Mouse (Mus musculus) thymus, adult 2 months (tissue): ENCODE measurements around the gene AU040320. TPM values are rescaled to one million over a fixed set of nuclear protein-coding genes. Genes with fewer than 3 reads are reported as not detected.

Source experiments
- DNase-seq: peaks from one replicate; pipeline ENCODE4 v3.0.0; 2021
- H3K27ac ChIP-seq: fragments of 200-500 bp; 2 replicates; pipeline ENCODE4 v1.5.1; 2012; ENCODE audit warnings: low read length, control low read depth; ENCODE audit not compliant: control insufficient read depth, insufficient read depth
- H3K27me3 ChIP-seq: fragments of 200-500 bp; 2 replicates; pipeline ENCODE4 v1.6.1; 2012; ENCODE audit warnings: mild to moderate bottlenecking, low read length, moderate library complexity, mixed read lengths; ENCODE audit not compliant: control insufficient read depth, insufficient read depth
- H3K36me3 ChIP-seq: fragments of 200-500 bp; 2 replicates; pipeline ENCODE4 v1.6.1; 2012; ENCODE audit warnings: mild to moderate bottlenecking, low read length, moderate library complexity; ENCODE audit not compliant: control insufficient read depth, insufficient read depth
- H3K4me1 ChIP-seq: fragments of 200-500 bp; replicated peaks from 2 replicates; pipeline ENCODE4 v1.6.1; 2012; ENCODE audit warnings: low read length; ENCODE audit not compliant: control insufficient read depth, insufficient read depth
- H3K4me3 ChIP-seq: fragments of 200-500 bp; 2 replicates; pipeline ENCODE4 v1.5.1; 2012; ENCODE audit warnings: mild to moderate bottlenecking, low read length, control low read depth, moderate library complexity; ENCODE audit not compliant: control insufficient read depth, insufficient read depth
- CTCF ChIP-seq: fragments of 200-500 bp; IDR thresholded peaks from 2 replicates; pipeline ENCODE4 v1.5.1; 2012; ENCODE audit warnings: mild to moderate bottlenecking, control low read depth, low read length, moderate library complexity, borderline replicate concordance; ENCODE audit not compliant: control insufficient read depth, poor library complexity, insufficient read depth; ENCODE audit errors: extremely low read depth
- POLR2A ChIP-seq: fragments of 200-500 bp; IDR thresholded peaks from 2 replicates; pipeline ENCODE4 v1.6.1; 2012; ENCODE audit warnings: mild to moderate bottlenecking, low read length, control low read depth, moderate library complexity; ENCODE audit not compliant: control insufficient read depth, poor library complexity, insufficient read depth; ENCODE audit errors: extremely low read depth
- WGBS: fragments of 180-500 bp; shearing (Covaris S2); methylation state at CpG from one replicate; pipeline ENCODE4 v1.1.7; 2018; 5-methylcytosine and 5-hydroxymethylcytosine counted together
- polyA plus RNA-seq: library from polyadenylated mRNA; depleted of rRNA; stranded (reverse); fragments of >200 nt; gene quantifications from 2 replicates; pipeline ENCODE4 v1.2.3, GENCODE M21; 2012

The AU040320 gene
- polyA plus RNA-seq, 1 experiment: 40.0 TPM

GRCm38 (mm10) chr4:126742976-126743375, 10.4 kb upstream of the AU040320 start:
- H3K4me1 ChIP-seq: no peaks in the 10 kb centered on the region
- no peak overlapping the region for H3K4me3 ChIP-seq
- no peak for DNase-seq
- WGBS: 91% methylated on average over 2 of the region's 2 CpGs
- H3K27me3 ChIP-seq: no peaks in the 10 kb centered on the region
- 0 out of 2 replicates have a peak, but pooled peaks cover 3% of the 10 kb centered on the region for H3K36me3 ChIP-seq
- no peak for TF ChIP-seq POLR2A
- TF ChIP-seq CTCF: no peak
- no peak overlapping the region for H3K27ac ChIP-seq

- H3K4me3 ChIP-seq: no peak overlapping the region
- no peak for DNase-seq
- H3K27me3 ChIP-seq: no peaks in the 10 kb centered on the region
- TF ChIP-seq POLR2A: no peak
- no peak for TF ChIP-seq CTCF
- WGBS: 75% methylated on average over 11 of the region's 11 CpGs
- H3K4me1 ChIP-seq: no peaks in the 10 kb centered on the region
- H3K36me3 ChIP-seq: 0 out of 2 replicates have a peak, but pooled peaks cover 3% of the 10 kb centered on the region
- H3K27ac ChIP-seq: no peak overlapping the region
These were observed 9.6 kb upstream of the AU040320 start for GRCm38 (mm10) chr4:126743713-126744112.

GRCm38 (mm10) chr4:126744831-126745230, 8.5 kb upstream of the AU040320 start:
- TF ChIP-seq CTCF (no peak), POLR2A (no peak)
- H3K27me3 ChIP-seq: no peaks in the 10 kb centered on the region
- H3K27ac ChIP-seq: no peak overlapping the region
- no peak for DNase-seq
- WGBS: 97% methylated on average over 14 of the region's 14 CpGs
- H3K4me3 ChIP-seq: no peak overlapping the region
- H3K36me3 ChIP-seq: 0 out of 2 replicates have a peak, but pooled peaks cover 3% of the 10 kb centered on the region
- no peaks in the 10 kb centered on the region for H3K4me1 ChIP-seq

- H3K4me3 ChIP-seq: no peak overlapping the region
- H3K36me3 ChIP-seq: 0 out of 2 replicates have a peak, but pooled peaks cover 3% of the 10 kb centered on the region
- no peaks in the 10 kb centered on the region for H3K27me3 ChIP-seq
- TF ChIP-seq CTCF (peak; percentile 54; the same call in 1 of the 2 replicates), POLR2A (no peak)
- peak; percentile 69 for DNase-seq
- WGBS: 50% methylated on average over 13 of the region's 13 CpGs
- H3K4me1 ChIP-seq: no peaks in the 10 kb centered on the region
- H3K27ac ChIP-seq: no peak overlapping the region
These were observed 7.7 kb upstream of the AU040320 start for GRCm38 (mm10) chr4:126745506-126746193.

- no peak for TF ChIP-seq CTCF
- TF ChIP-seq POLR2A: no peak
- Histone ChIP-seq H3K36me3 (0 out of 2 replicates have a peak, but pooled peaks cover 3% of the 10 kb centered on the region), H3K27ac (no peak overlapping the region), H3K27me3 (no peaks in the 10 kb centered on the region), H3K4me3 (no peak overlapping the region), H3K4me1 (no peaks in the 10 kb centered on the region)
- DNase-seq: no peak
- WGBS: 97% methylated on average over 10 of the region's 10 CpGs
These were observed 7.0 kb upstream of the AU040320 start for GRCm38 (mm10) chr4:126746194-126746840.

GRCm38 (mm10) chr4:126748381-126748780, 5.0 kb upstream of the AU040320 start:
- 0 out of 2 replicates have a peak, but pooled peaks cover 3% of the 10 kb centered on the region for H3K36me3 ChIP-seq
- no peak overlapping the region for H3K27ac ChIP-seq
- no peak overlapping the region for H3K4me3 ChIP-seq
- H3K4me1 ChIP-seq: peaks cover 6% of the 10 kb centered on the region
- no peaks in the 10 kb centered on the region for H3K27me3 ChIP-seq
- no peak for DNase-seq
- TF ChIP-seq POLR2A (no peak), CTCF (no peak)
- WGBS: 97% methylated on average over 8 of the region's 8 CpGs

- Histone ChIP-seq H3K27ac (no peak overlapping the region), H3K4me1 (peaks cover 10% of the 10 kb centered on the region), H3K36me3 (0 out of 2 replicates have a peak, but pooled peaks cover 3% of the 10 kb centered on the region), H3K4me3 (no peak overlapping the region), H3K27me3 (no peaks in the 10 kb centered on the region)
- WGBS: 96% methylated on average over 11 of the region's 11 CpGs
- DNase-seq: no peak
- no peak for TF ChIP-seq CTCF
- TF ChIP-seq POLR2A: no peak
These were observed 3.8 kb upstream of the AU040320 start for GRCm38 (mm10) chr4:126749553-126749952.
